Mouse (Mus musculus) lung, adult 2 months (tissue): ENCODE results near the gene C330007P06Rik.

Source experiments
- CTCF ChIP-seq: fragments of 200-500 bp; IDR thresholded peaks from 2 replicates; pipeline ENCODE4 v1.5.1; 2011; ENCODE audit warnings: mild to moderate bottlenecking, low read length, control low read depth; ENCODE audit not compliant: insufficient read depth
- POLR2A ChIP-seq: fragments of 200-500 bp; IDR thresholded peaks from 2 replicates; pipeline ENCODE4 v1.6.1; 2011; ENCODE audit warnings: low read depth, mild to moderate bottlenecking, control low read depth, low read length, borderline replicate concordance; ENCODE audit errors: extremely low read depth

GRCm38 (mm10) chrX:36839391-36839790 lies 34.5 kb downstream of the C330007P06Rik start:
- TF ChIP-seq POLR2A (no peak), CTCF (no peak)
